Mouse (Mus musculus) heart, postnatal 14 days (tissue): ENCODE measurements around the gene Tead4. TPM values are rescaled to one million over a fixed set of nuclear protein-coding genes. Genes with fewer than 3 reads are reported as not detected.
"Not testable (repeated sequence)": the region's sequence is repeated elsewhere in the genome, so short reads cannot be mapped to it uniquely, and the experiment has no call there.

ENCODE experiments used
- DNase-seq, 2 experiments: peaks; one replicate each; pipeline ENCODE4 v3.0.0; 2021 to 2022
- intact Hi-C: fragments of 180-260 bp; cut with DNase I; formaldehyde crosslinking; loops from one replicate; pipeline ENCODE4 v1.15.1; 2025
- total RNA-seq, 2 experiments: library from RNA; stranded (reverse); gene quantifications; 2 replicates each; pipeline ENCODE4 v1.2.3; 2021

Gene Tead4
- total RNA-seq, 2 experiments from 2014 or later, result 4.6 to 5.0 TPM

GRCm38 (mm10) chr6:128255941-128256340 lies 44.7 kb downstream of the Tead4 start:
- intact Hi-C loops, result no loop called here

GRCm38 (mm10) chr6:128255292-128255691 lies 45.3 kb downstream of the Tead4 start:
- no peak for DNase-seq
- intact Hi-C loops, result no loop called here

More at GRCm38 (mm10) chr6:128255941-128256340, 44.7 kb downstream of the Tead4 start:
- DNase-seq, result no peak

DNA sequence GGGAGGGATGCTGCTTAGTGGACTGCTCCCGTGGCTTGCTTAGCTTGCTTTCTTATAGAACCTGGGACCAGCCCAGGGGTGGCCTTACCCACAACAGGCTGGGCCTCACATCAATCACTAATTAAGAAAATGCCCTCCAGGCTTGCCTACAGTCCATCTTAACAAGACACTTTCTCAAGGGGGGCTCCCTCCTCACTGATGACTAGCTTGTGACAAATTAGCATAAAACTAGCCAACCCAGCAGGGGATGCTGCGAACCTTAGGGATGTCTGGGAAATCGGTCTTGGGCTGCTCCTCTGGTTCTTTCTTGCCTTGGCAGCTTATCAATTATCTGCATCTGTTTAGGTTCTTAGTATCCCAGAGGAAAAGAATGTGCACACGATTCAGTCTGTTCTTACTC lies 46.1 kb downstream of the Tead4 start:
- no peak for DNase-seq
- intact Hi-C loops, result no loop called here

- no peak for DNase-seq
- intact Hi-C loops, result no loop called here
Measured at GRCm38 (mm10) chr6:128253111-128253510, 47.5 kb downstream of the Tead4 start.

- no peak for DNase-seq
- intact Hi-C loops, result no loop called here
Measured at GRCm38 (mm10) chr6:128250596-128250995, 50.0 kb downstream of the Tead4 start.

- peak; percentile 17 to 28 for DNase-seq
- intact Hi-C loops, result loop anchor here (5.0 to 10.0 kb wide), 2 partner anchors 175 to 238 kb away; no protein-coding TSS in a partner anchor
Measured at GRCm38 (mm10) chr6:128237102-128237763, 63.4 kb downstream of the Tead4 start.

GRCm38 (mm10) chr6:128236581-128236980 lies 64.0 kb downstream of the Tead4 start:
- intact Hi-C loops, result loop anchor here (5.0 to 10.0 kb wide), 2 partner anchors 176 to 238 kb away; no protein-coding TSS in a partner anchor

DNA sequence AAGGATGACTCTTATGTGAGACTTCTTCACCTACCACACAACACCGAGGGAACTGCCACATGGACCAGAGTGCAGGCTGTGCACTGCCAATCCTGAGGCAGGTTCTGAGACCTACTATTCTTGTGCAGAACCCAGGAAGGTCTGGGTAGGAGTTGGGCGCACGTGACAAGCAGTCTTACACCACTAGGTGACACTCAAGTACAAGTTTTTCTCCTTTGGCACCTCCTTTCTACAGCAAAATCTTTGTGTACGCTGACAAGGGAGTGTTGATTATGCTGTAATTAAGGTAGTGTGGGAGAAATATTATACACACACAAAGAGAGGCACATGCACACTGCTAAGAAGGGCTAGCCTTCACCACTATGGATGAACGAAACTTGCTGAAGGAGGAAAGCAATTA lies 66.4 kb downstream of the Tead4 start:
- intact Hi-C loops, result loop anchor here (2.0 to 10.0 kb wide), 3 partner anchors 75 to 241 kb away; partner anchors contain the start of gene Tulp3
- peak; percentile 23 to 41 for DNase-seq

More at GRCm38 (mm10) chr6:128236581-128236980, 64.0 kb downstream of the Tead4 start:
- DNase-seq, result no peak

- DNase-seq, result no peak
- intact Hi-C loops, result loop anchor here (5.0 to 10.0 kb wide), 2 partner anchors 125 to 243 kb away; partner anchors contain the start of gene Tulp3
Measured at GRCm38 (mm10) chr6:128232216-128232615, 68.4 kb downstream of the Tead4 start.

GRCm38 (mm10) chr6:128231741-128232140 lies 68.9 kb downstream of the Tead4 start:
- intact Hi-C loops, result loop anchor here (5.0 to 10.0 kb wide), 2 partner anchors 126 to 243 kb away; partner anchors contain the start of gene Tulp3
- DNase-seq, result no peak

DNA sequence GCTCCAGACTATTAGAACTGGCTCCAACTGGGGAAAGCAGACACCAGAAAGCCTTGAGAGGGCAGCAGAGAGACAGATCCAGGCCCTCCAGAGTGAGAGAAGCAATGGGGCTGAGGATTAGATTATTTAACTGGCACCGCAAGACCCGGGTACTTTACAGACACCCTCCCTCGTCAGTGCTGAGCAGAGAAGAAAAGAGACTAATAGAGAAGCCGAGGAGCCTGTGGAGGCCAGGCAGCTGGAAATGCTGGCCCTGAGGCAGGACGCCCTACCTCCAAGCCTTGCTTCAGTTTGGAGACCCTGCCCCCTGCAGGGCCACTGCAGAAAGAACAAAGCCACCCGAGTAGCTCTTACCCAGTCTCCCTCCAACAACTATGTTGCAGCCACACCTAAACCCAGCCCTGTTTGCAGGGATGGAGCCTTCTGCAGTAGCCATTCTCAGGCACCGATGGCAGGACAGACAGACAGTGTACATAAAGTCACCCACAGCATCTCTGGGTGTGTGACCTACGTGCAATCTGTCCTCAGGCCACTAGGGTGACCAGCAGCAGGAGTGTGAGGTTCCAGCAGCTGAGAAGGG lies 73.1 kb downstream of the Tead4 start:
- peak; percentile 17 to 19 for DNase-seq
- intact Hi-C loops, result no loop called here

- no peak for DNase-seq
- intact Hi-C loops, result no loop called here
Measured at GRCm38 (mm10) chr6:128226941-128227340, 73.7 kb downstream of the Tead4 start.

- no peak for DNase-seq
- intact Hi-C loops, result no loop called here
Measured at GRCm38 (mm10) chr6:128225846-128226176, 74.8 kb downstream of the Tead4 start.

DNA sequence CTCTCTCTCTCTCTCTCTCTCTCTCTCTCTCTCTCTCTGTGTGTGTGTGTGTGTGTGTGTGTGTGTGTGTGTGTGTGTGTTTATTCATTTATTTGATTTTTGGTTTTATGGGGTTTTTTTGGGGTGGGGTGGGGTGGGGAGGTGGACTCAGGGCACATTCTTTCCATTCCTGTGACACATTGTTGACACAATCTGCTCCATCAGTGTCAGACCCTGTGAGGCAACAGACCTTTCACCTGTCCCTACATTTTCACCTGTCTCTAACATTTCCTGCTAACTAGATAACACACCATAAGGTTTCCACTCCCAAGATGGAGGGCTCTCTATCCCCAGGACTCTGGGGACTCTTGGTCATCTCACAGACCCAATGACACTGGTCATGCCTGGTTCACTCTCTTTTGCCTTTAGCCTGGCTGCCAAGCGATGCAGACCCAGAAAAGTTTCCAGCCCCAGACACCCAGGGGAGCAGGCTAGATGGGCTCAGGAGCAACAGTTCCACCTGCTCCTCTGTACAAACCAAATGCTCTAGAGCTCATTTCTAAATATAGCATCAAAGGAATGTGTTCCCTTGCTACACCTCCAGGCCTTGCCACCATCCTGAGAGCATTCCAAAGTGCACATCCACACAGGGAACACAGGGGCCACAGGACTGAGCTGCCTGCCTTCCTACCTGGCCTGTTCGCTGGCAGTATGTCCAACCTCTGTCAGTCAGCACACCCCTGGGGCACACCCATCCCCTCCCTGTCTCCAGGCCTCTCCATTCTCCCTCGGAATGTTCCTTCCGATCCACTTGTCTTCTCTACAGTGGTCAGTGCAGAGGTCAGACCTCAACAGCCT lies 75.4 kb downstream of the Tead4 start:
- intact Hi-C loops, result no loop called here
- no peak for DNase-seq

GRCm38 (mm10) chr6:128223159-128223558 lies 77.5 kb downstream of the Tead4 start:
- no peak for DNase-seq
- intact Hi-C loops, result no loop called here

GRCm38 (mm10) chr6:128215004-128215403 lies 85.6 kb downstream of the Tead4 start:
- DNase-seq, intact Hi-C loops: not testable (repeated sequence)

- intact Hi-C loops, DNase-seq: not testable (repeated sequence)
Measured at GRCm38 (mm10) chr6:128209199-128209598, 91.4 kb downstream of the Tead4 start.

- peak in 1 of 2 experiments; percentile 15 for DNase-seq
- intact Hi-C loops, result no loop called here
Measured at GRCm38 (mm10) chr6:128208491-128209170, 92.0 kb downstream of the Tead4 start.

DNA sequence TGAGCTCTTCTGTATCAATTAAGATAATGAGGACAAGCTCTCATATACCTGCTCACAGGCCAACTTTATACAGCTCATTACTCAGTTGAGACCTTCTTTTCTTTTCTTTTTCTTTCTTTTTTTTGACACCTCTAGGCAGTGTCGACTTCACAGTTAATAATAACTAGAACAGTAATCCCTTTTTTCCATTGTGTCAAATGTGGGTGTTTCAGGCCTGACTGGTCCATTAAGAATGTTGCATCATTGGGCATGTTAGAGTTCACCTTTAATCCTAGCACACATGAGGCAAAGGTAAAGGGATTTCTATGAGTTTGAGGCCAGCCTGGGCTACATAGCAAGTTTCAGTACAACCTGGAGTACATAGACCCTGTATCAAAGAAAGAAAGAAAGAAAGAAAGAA lies 97.1 kb downstream of the Tead4 start:
- intact Hi-C loops, result no loop called here
- no peak for DNase-seq
